Mouse (Mus musculus) hindbrain, postnatal 0 days (tissue): ENCODE measurements around the gene Spata31d1d. TPM values are rescaled to one million over a fixed set of nuclear protein-coding genes. Genes with fewer than 3 reads are reported as not detected.
"Not testable (repeated sequence)": the region's sequence is repeated elsewhere in the genome, so short reads cannot be mapped to it uniquely, and the experiment has no call there.

Experiments used
- ATAC-seq: fragments of 200-750 bp; cut with Nextera tagmentation; 2 replicates; pipeline ENCODE4 v1.8.0; 2017; ENCODE audit warnings: mild to moderate bottlenecking, moderate TSS enrichment, moderate library complexity
- DNase-seq: peaks from one replicate; pipeline ENCODE4 v3.0.0-alpha.2; 2015; ENCODE audit warnings: low spot score
- H3K27ac ChIP-seq: fragments of 300-500 bp; sonication (generic); 2 replicates; pipeline ENCODE4 v1.5.1; 2014; ENCODE audit warnings: mild to moderate bottlenecking
- H3K27me3 ChIP-seq: fragments of 300-500 bp; sonication (generic); 2 replicates; pipeline ENCODE4 v1.6.1; 2014; ENCODE audit warnings: low read length, mixed read lengths; ENCODE audit not compliant: insufficient read depth
- H3K36me3 ChIP-seq: fragments of 300-500 bp; sonication (generic); 2 replicates; pipeline ENCODE4 v1.6.1; 2014; ENCODE audit warnings: low read length, mixed read lengths; ENCODE audit not compliant: insufficient read depth
- H3K4me1 ChIP-seq: fragments of 300-500 bp; sonication (generic); 2 replicates; pipeline ENCODE4 v1.6.1; 2014; ENCODE audit warnings: antibody characterized with exemption, low read length, mixed read lengths; ENCODE audit not compliant: insufficient read depth
- H3K4me2 ChIP-seq: fragments of 300-500 bp; sonication (generic); 2 replicates; pipeline ENCODE4 v1.6.1; 2014; ENCODE audit warnings: low read depth, mild to moderate bottlenecking, low read length, moderate library complexity, mixed read lengths
- H3K4me3 ChIP-seq: fragments of 300-500 bp; sonication (generic); 2 replicates; pipeline ENCODE4 v1.5.1; 2014; ENCODE audit warnings: low read length
- H3K9ac ChIP-seq: fragments of 300-500 bp; sonication (generic); replicated peaks from 2 replicates; pipeline ENCODE4 v1.6.1; 2014; ENCODE audit warnings: mild to moderate bottlenecking, low read length, moderate library complexity, mixed read lengths
- H3K9me3 ChIP-seq: fragments of 300-500 bp; sonication (generic); 2 replicates; pipeline ENCODE4 v1.6.1; 2016; ENCODE audit warnings: low read length, mixed read lengths
- CTCF ChIP-seq: IDR thresholded peaks from 2 replicates; pipeline ENCODE4 v1.5.1; 2016; ENCODE audit warnings: antibody characterized with exemption, control low read depth, low read depth
- WGBS: fragments of 180-500 bp; shearing (Covaris S2); extraction: QIAGEN DNeasy Blood & Tissue Kit; methylation state at CpG from one replicate; pipeline ENCODE4 v1.1.7; 2014; 5-methylcytosine and 5-hydroxymethylcytosine counted together
- polyA plus RNA-seq: library from polyadenylated mRNA; unstranded; fragments of >200 nt; fragmentation: Nextera tagmentation; extraction: Ambion mirVana; gene quantifications from 2 replicates; pipeline ENCODE4 v1.2.1, GENCODE M21; 2015
- total RNA-seq: library from RNA; depleted of rRNA; stranded (reverse); fragments of >200 nt; gene quantifications from 2 replicates; pipeline ENCODE4 v1.2.3, GENCODE M21; 2014

The Spata31d1d gene
- total and polyA plus RNA-seq, 2 experiments from 2014 or later, result not detected

- Histone ChIP-seq H3K36me3 (no peaks in the 10 kb centered on the region), H3K9me3 (no peaks in the 10 kb centered on the region), H3K27ac (no peak overlapping the region), H3K4me2 (no peak overlapping the region), H3K9ac (no peak overlapping the region), H3K4me3 (no peak overlapping the region), H3K27me3 (no peaks in the 10 kb centered on the region), H3K4me1 (no peaks in the 10 kb centered on the region)
- WGBS, result 32% methylated on average over 3 of the region's 3 CpGs
- peak; percentile 77 for ATAC-seq
- peak; percentile 49 for DNase-seq
- TF ChIP-seq CTCF, result peak; percentile 40
These were observed 3.6 kb upstream of the Spata31d1d start for GRCm38 (mm10) chr13:59735190-59735589.

GRCm38 (mm10) chr13:59734347-59734746, 2.8 kb upstream of the Spata31d1d start:
- WGBS, result 47% methylated on average over 6 of the region's 6 CpGs
- H3K4me1 ChIP-seq, H3K9ac ChIP-seq, H3K4me3 ChIP-seq, H3K27ac ChIP-seq, H3K36me3 ChIP-seq, H3K9me3 ChIP-seq, DNase-seq, H3K27me3 ChIP-seq, H3K4me2 ChIP-seq, ATAC-seq: not testable (repeated sequence)

- Histone ChIP-seq H3K9ac (no peak overlapping the region), H3K4me2 (no peak overlapping the region), H3K36me3 (no peaks in the 10 kb centered on the region), H3K4me3 (no peak overlapping the region), H3K4me1 (no peaks in the 10 kb centered on the region), H3K27me3 (no peaks in the 10 kb centered on the region), H3K9me3 (no peaks in the 10 kb centered on the region), H3K27ac (no peak overlapping the region)
- DNase-seq, result no peak
- TF ChIP-seq CTCF, result no peak
- 87% methylated on average over 2 of the region's 4 CpGs for WGBS
- ATAC-seq, result no peak
These were observed 2.4 kb upstream of the Spata31d1d start for GRCm38 (mm10) chr13:59733936-59734335.

GRCm38 (mm10) chr13:59728378-59729093, 3.0 kb downstream of the Spata31d1d start:
- no peaks in the 10 kb centered on the region for H3K36me3 ChIP-seq
- H3K27me3 ChIP-seq, result no peaks in the 10 kb centered on the region
- ATAC-seq (peak; percentile 92), DNase-seq (peak; percentile 94)
- no peak overlapping the region for H3K27ac ChIP-seq
- no peaks in the 10 kb centered on the region for H3K9me3 ChIP-seq
- no peak overlapping the region for H3K4me3 ChIP-seq
- WGBS, result 19% methylated on average over 7 of the region's 7 CpGs
- no peaks in the 10 kb centered on the region for H3K4me1 ChIP-seq
- H3K4me2 ChIP-seq, result no peak overlapping the region
- no peak overlapping the region for H3K9ac ChIP-seq
- TF ChIP-seq CTCF, result peak; percentile 95

GRCm38 (mm10) chr13:59726139-59726867, 5.2 kb downstream of the Spata31d1d start:
- H3K4me1 ChIP-seq, result no peaks in the 10 kb centered on the region
- no peak for TF ChIP-seq CTCF
- no peak overlapping the region for H3K4me3 ChIP-seq
- no peak overlapping the region for H3K27ac ChIP-seq
- 37% methylated on average over 29 of the region's 29 CpGs for WGBS
- H3K27me3 ChIP-seq, result no peaks in the 10 kb centered on the region
- ATAC-seq, result no peak
- no peaks in the 10 kb centered on the region for H3K36me3 ChIP-seq
- H3K9me3 ChIP-seq, result no peaks in the 10 kb centered on the region
- DNase-seq, result no peak
- peak overlapping the region; percentile 39 for H3K4me2 ChIP-seq
- H3K9ac ChIP-seq, result no peak overlapping the region

GRCm38 (mm10) chr13:59722089-59722488, 9.5 kb downstream of the Spata31d1d start:
- ATAC-seq, DNase-seq, H3K4me2 ChIP-seq, H3K4me3 ChIP-seq, H3K27me3 ChIP-seq, H3K9me3 ChIP-seq, H3K4me1 ChIP-seq, H3K27ac ChIP-seq, H3K36me3 ChIP-seq, H3K9ac ChIP-seq: not testable (repeated sequence)
- 79% methylated on average over 1 of the region's 1 CpGs for WGBS

- Histone ChIP-seq H3K27ac (no peak overlapping the region), H3K27me3 (no peaks in the 10 kb centered on the region), H3K36me3 (no peaks in the 10 kb centered on the region), H3K9ac (no peak overlapping the region), H3K9me3 (no peaks in the 10 kb centered on the region), H3K4me3 (no peak overlapping the region), H3K4me2 (no peak overlapping the region), H3K4me1 (no peaks in the 10 kb centered on the region)
- WGBS, result 89% methylated on average over 1 of the region's 1 CpGs
- DNase-seq (no peak), ATAC-seq (no peak)
- TF ChIP-seq CTCF, result no peak
These were observed 12.1 kb downstream of the Spata31d1d start for GRCm38 (mm10) chr13:59719475-59719874.

GRCm38 (mm10) chr13:59718857-59719440, 12.6 kb downstream of the Spata31d1d start:
- 49% methylated on average over 6 of the region's 6 CpGs for WGBS
- not testable (repeated sequence) for DNase-seq, H3K4me2 ChIP-seq

More at GRCm38 (mm10) chr13:59718857-59719440, 12.6 kb downstream of the Spata31d1d start:
- H3K36me3 ChIP-seq, ATAC-seq, H3K9ac ChIP-seq, H3K27ac ChIP-seq, H3K4me1 ChIP-seq, H3K27me3 ChIP-seq, H3K9me3 ChIP-seq, H3K4me3 ChIP-seq: not testable (repeated sequence)
